Mouse (Mus musculus) CH12.LX (cell line): ENCODE data around the gene Ucn. TPM values are rescaled to one million over a fixed set of nuclear protein-coding genes. Genes with fewer than 3 reads are reported as not detected.

Experiments
- DNase-seq: peaks from one replicate; pipeline ENCODE4 v3.0.0-alpha.2; 2013; ENCODE audit errors: extremely low read depth
- H3K27ac ChIP-seq: 2 replicates; pipeline ENCODE4 v1.5.1; 2012; ENCODE audit warnings: low read depth, mild to moderate bottlenecking, control low read depth, moderate library complexity; ENCODE audit not compliant: insufficient read depth
- H3K27me3 ChIP-seq: replicated peaks from 2 replicates; pipeline ENCODE3; 2012; ENCODE audit warnings: inconsistent platforms
- H3K36me3 ChIP-seq, 2 experiments: replicated peaks in 1 of 2; 2 replicates each; pipeline versions ENCODE3 to v1.6.1; 2012; ENCODE audit warnings: inconsistent platforms in 1 of 2, low read length in 1 of 2, mild to moderate bottlenecking in 1 of 2, mixed read lengths in 1 of 2, moderate library complexity in 1 of 2; ENCODE audit not compliant: control insufficient read depth in 1 of 2, insufficient read depth in 1 of 2
- H3K4me1 ChIP-seq, 2 experiments: 2 replicates each; pipeline ENCODE4 v1.6.1; 2012; ENCODE audit warnings: inconsistent platforms in 1 of 2, moderate library complexity in 1 of 2; ENCODE audit not compliant: insufficient read depth in 2 of 2, control insufficient read depth in 1 of 2
- H3K4me2 ChIP-seq: 2 replicates; pipeline ENCODE4 v1.6.1; 2012; ENCODE audit warnings: low read depth, mild to moderate bottlenecking, control low read depth; ENCODE audit not compliant: poor library complexity, insufficient read depth, severe bottlenecking
- H3K4me3 ChIP-seq, 3 experiments: fragments of 150-350 bp in 1 of 3; sonication (generic) in 1 of 3; replicated peaks in 1 of 3; 2 replicates each; pipeline versions ENCODE3 to v1.5.1; 2011 to 2012; ENCODE audit warnings: low read depth in 2 of 3, low read length in 2 of 3, mild to moderate bottlenecking in 2 of 3, moderate library complexity in 2 of 3, control low read depth in 1 of 3, improper control_type of control experiment in 1 of 3, inconsistent platforms in 1 of 3, mixed read lengths in 1 of 3; ENCODE audit not compliant: poor library complexity in 1 of 3
- H3K79me2 ChIP-seq: replicated peaks from 2 replicates; pipeline ENCODE4 v1.6.1; 2012; ENCODE audit warnings: mild to moderate bottlenecking, moderate library complexity; ENCODE audit not compliant: control insufficient read depth, poor library complexity, insufficient read depth, severe bottlenecking; ENCODE audit errors: extremely low read depth
- H3K9ac ChIP-seq: 2 replicates; pipeline ENCODE4 v1.6.1; 2012; ENCODE audit warnings: low read depth, mild to moderate bottlenecking, control low read depth, moderate library complexity; ENCODE audit not compliant: insufficient read depth
- H3K9me3 ChIP-seq: replicated peaks from 2 replicates; pipeline ENCODE3; 2012; ENCODE audit warnings: low read length, inconsistent platforms, mixed read lengths
- BHLHE40 ChIP-seq: IDR thresholded peaks from 2 replicates; pipeline ENCODE4 v1.6.1; 2011; ENCODE audit warnings: mild to moderate bottlenecking, low read depth, low read length, improper control_type of control experiment
- CHD2 ChIP-seq: IDR thresholded peaks from 2 replicates; pipeline ENCODE4 v1.6.1; 2011; ENCODE audit warnings: low read length, improper control_type of control experiment
- CTCF ChIP-seq, 2 experiments: IDR thresholded peaks in 1 of 2; conservative IDR thresholded peaks in 1 of 2; 2 replicates each; pipeline ENCODE4 v1.5.1; 2011 to 2012; ENCODE audit warnings: low read depth in 2 of 2, low read length in 2 of 2, improper control_type of control experiment in 1 of 2, inconsistent platforms in 1 of 2, mild to moderate bottlenecking in 1 of 2, moderate library complexity in 1 of 2
- E2F4 ChIP-seq: IDR thresholded peaks from 2 replicates; pipeline ENCODE4 v1.6.1; 2011; ENCODE audit warnings: low read depth, low read length, improper control_type of control experiment; ENCODE audit not compliant: insufficient replicate concordance
- GABPA ChIP-seq: IDR thresholded peaks from 2 replicates; pipeline ENCODE4 v1.6.1; 2012; ENCODE audit warnings: low read depth, low read length, improper control_type of control experiment, inconsistent platforms; ENCODE audit not compliant: insufficient replicate concordance
- HCFC1 ChIP-seq: IDR thresholded peaks from 2 replicates; pipeline ENCODE4 v1.6.1; 2012; ENCODE audit warnings: low read depth, mild to moderate bottlenecking, inconsistent platforms, low read length, improper control_type of control experiment
- IRF4 ChIP-seq: IDR thresholded peaks from 2 replicates; pipeline ENCODE4 v1.6.1; 2014; ENCODE audit warnings: low read depth, mild to moderate bottlenecking, inconsistent platforms, low read length, improper control_type of control experiment
- MAZ ChIP-seq: IDR thresholded peaks from 2 replicates; pipeline ENCODE4 v1.6.1; 2012; ENCODE audit warnings: low read depth, mild to moderate bottlenecking, inconsistent platforms, low read length, improper control_type of control experiment, moderate library complexity
- MXI1 ChIP-seq: IDR thresholded peaks from 2 replicates; pipeline ENCODE4 v1.6.1; 2011; ENCODE audit warnings: mild to moderate bottlenecking, low read depth, low read length, improper control_type of control experiment
- MYC ChIP-seq: IDR thresholded peaks from 2 replicates; pipeline ENCODE4 v1.6.1; 2011; ENCODE audit warnings: low read depth, mild to moderate bottlenecking, improper control_type of control experiment, low read length
- NELFE ChIP-seq: IDR thresholded peaks from 2 replicates; pipeline ENCODE4 v1.6.1; 2011; ENCODE audit warnings: low read depth, low read length, improper control_type of control experiment
- PAX5 ChIP-seq: IDR thresholded peaks from 2 replicates; pipeline ENCODE4 v1.6.1; 2012; ENCODE audit warnings: low read length, inconsistent platforms, mixed read lengths
- POLR2AphosphoS2 ChIP-seq: IDR thresholded peaks from 2 replicates; pipeline ENCODE4 v1.6.1; 2011; ENCODE audit warnings: low read depth, low read length, improper control_type of control experiment
- RAD21 ChIP-seq: IDR thresholded peaks from 2 replicates; pipeline ENCODE4 v1.6.1; 2011; ENCODE audit warnings: low read depth, mild to moderate bottlenecking, low read length, improper control_type of control experiment, moderate library complexity
- SIN3A ChIP-seq: IDR thresholded peaks from 2 replicates; pipeline ENCODE4 v1.6.1; 2012; ENCODE audit warnings: low read length, improper control_type of control experiment, inconsistent platforms
- SMC3 ChIP-seq: IDR thresholded peaks from 2 replicates; pipeline ENCODE4 v1.6.1; 2011; ENCODE audit warnings: low read depth, low read length, improper control_type of control experiment
- TBP ChIP-seq: conservative IDR thresholded peaks from 2 replicates; pipeline ENCODE4 v1.6.1; 2011; ENCODE audit warnings: low read depth, low read length, improper control_type of control experiment
- TCF12 ChIP-seq: IDR thresholded peaks from 2 replicates; pipeline ENCODE4 v1.6.1; 2014; ENCODE audit warnings: low read depth, mild to moderate bottlenecking, inconsistent platforms, low read length, improper control_type of control experiment
- UBTF ChIP-seq: IDR thresholded peaks from 2 replicates; pipeline ENCODE4 v1.6.1; 2012; ENCODE audit warnings: low read depth, mild to moderate bottlenecking, inconsistent platforms, low read length, improper control_type of control experiment, moderate library complexity
- USF2 ChIP-seq: conservative IDR thresholded peaks from 2 replicates; pipeline ENCODE4 v1.6.1; 2011; ENCODE audit warnings: low read depth, low read length, improper control_type of control experiment
- ZNF384 ChIP-seq: IDR thresholded peaks from 2 replicates; pipeline ENCODE4 v1.6.1; 2012; ENCODE audit warnings: low read depth, low read length, improper control_type of control experiment, inconsistent platforms
- dilution Hi-C: fragments of 300-500 bp; cut with MboI; formaldehyde crosslinking; loops from 2 replicates; pipeline ENCODE4 v1.14.3; 2020; ENCODE audit warnings: low sequenced_read_pairs; ENCODE audit not compliant: extremely low pct_unique_long_range_greater_than_20kb, extremely low pct_ligation_motif_present
- in situ Hi-C: fragments of 300-500 bp; cut with MboI; formaldehyde crosslinking; loops from 3 replicates; pipeline ENCODE4 v1.14.3; 2019; ENCODE audit warnings: low sequenced_read_pairs, low pct_ligation_motif_present, low pct_unique_long_range_greater_than_20kb, mixed read lengths
- polyA plus RNA-seq: library from polyadenylated mRNA; unstranded; fragments of >175 nt; gene quantifications from 2 replicates; pipeline ENCODE4 v1.2.1, GENCODE M21; 2012; ENCODE audit warnings: low read depth; ENCODE audit not compliant: insufficient read length
- total RNA-seq, 2 experiments: library from RNA; depleted of rRNA; stranded (reverse); fragments of 300-350 nt in 1 of 2; fragments of >200 nt in 1 of 2; gene quantifications; 2 replicates each; pipeline ENCODE4 v1.2.3; 2012 to 2014

The Ucn gene
- total and polyA plus RNA-seq, 3 experiments: not detected

GRCm38 (mm10) chr5:31136730-31137424 lies 1.8 kb downstream of the Ucn start:
- no peak overlapping the region for H3K9ac ChIP-seq
- no peaks in the 10 kb centered on the region for H3K9me3 ChIP-seq
- no peaks in the 10 kb centered on the region for H3K27me3 ChIP-seq
- H3K27ac ChIP-seq: no peak overlapping the region
- no peaks in the 10 kb centered on the region for H3K79me2 ChIP-seq
- peaks cover 7 to 11% of the 10 kb centered on the region in 2 experiments for H3K36me3 ChIP-seq
- H3K4me2 ChIP-seq: no peak overlapping the region
- dilution Hi-C loops (no loop called here), in situ Hi-C loops (no loop called here)
- H3K4me3 ChIP-seq: no peak overlapping the region
- TF ChIP-seq MYC: no peak
- no peak for TF ChIP-seq UBTF
- no peak for TF ChIP-seq BHLHE40
- no peak for TF ChIP-seq MAZ
- no peak for TF ChIP-seq SMC3
- TF ChIP-seq HCFC1: no peak
- TF ChIP-seq PAX5: no peak
- TF ChIP-seq IRF4: no peak
- no peak for TF ChIP-seq GABPA
- no peak for TF ChIP-seq E2F4
- TF ChIP-seq TBP: no peak
- TF ChIP-seq USF2: no peak
- no peak for TF ChIP-seq POLR2AphosphoS2
- TF ChIP-seq NELFE: no peak
- no peak for TF ChIP-seq CHD2
- TF ChIP-seq CTCF (conservative IDR thresholded peaks at IDR 0.05 in 1 of 2, IDR thresholded peaks at IDR 0.05 in 1 of 2; ENCODE audit: low read depth in 2 of 2, low read length in 2 of 2): no peak
- no peak for TF ChIP-seq TCF12
- TF ChIP-seq SIN3A: no peak
- TF ChIP-seq, all 38 proteins: peak for 0
- peaks cover 0 to 3% of the 10 kb centered on the region in 2 experiments; a peak in 1 of 4 replicates for H3K4me1 ChIP-seq
- no peak for DNase-seq

- Histone ChIP-seq H3K4me3 (no peak overlapping the region), H3K27ac (no peak overlapping the region), H3K36me3 (no peaks in the 10 kb centered on the region), H3K27me3 (peaks cover 3% of the 10 kb centered on the region), H3K79me2 (no peaks in the 10 kb centered on the region), H3K9ac (no peak overlapping the region), H3K9me3 (no peaks in the 10 kb centered on the region), H3K4me2 (no peak overlapping the region), H3K4me1 (peaks cover 2 to 25% of the 10 kb centered on the region in 2 experiments; a peak in 3 of 4 replicates)
- peak; percentile 31 for DNase-seq
- in situ Hi-C loops: no loop called here
- TF ChIP-seq SMC3 (no peak), MXI1 (no peak), CTCF (conservative IDR thresholded peaks at IDR 0.05 in 1 of 2, IDR thresholded peaks at IDR 0.05 in 1 of 2; ENCODE audit: low read depth in 2 of 2, low read length in 2 of 2) (peak in 1 of 2 experiments; percentile 64; a peak in 2 of 4 replicates), E2F4 (no peak), ZNF384 (peak; percentile 50; the same call in 1 of the 2 replicates), RAD21 (peak; percentile 49)
- dilution Hi-C loops: no loop called here
These were observed 12.6 kb downstream of the Ucn start for GRCm38 (mm10) chr5:31126050-31126449.
